Mouse (Mus musculus): ENCODE results near the gene Kctd17.

DNA sequence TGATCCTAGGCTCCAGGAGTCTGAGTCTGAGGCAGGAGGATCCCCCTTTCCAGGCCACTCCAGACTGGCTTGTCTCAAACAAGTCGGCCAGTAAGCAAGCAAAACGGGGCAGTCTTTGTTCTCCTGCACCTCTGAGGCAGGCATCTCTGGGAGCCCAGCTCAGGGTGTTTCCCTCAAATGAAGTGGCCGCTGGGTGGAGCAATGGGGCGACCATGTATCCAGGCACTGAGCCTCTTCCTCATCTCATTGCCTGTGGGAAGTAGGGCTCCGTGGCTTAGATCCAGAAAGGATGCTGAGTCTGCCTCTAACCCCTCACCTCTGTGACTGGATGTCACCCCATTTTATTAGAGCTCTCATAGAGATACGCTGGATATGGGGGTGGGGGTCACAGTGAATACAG lies 38.4 kb downstream of the Kctd17 start:
- TF ChIP-seq GATA1 (IDR thresholded peaks at IDR 0.05; ENCODE audit: borderline replicate concordance, low read length) = no peak
- TF ChIP-seq FLI1 (IDR thresholded peaks at IDR 0.05; ENCODE audit: low read length) = no peak

All from megakaryocyte, embryonic 14.5 days (primary cell).